In genomic region chr4:148926459-148926858, GRCm38 (mm10) we compare ENCODE assay signal across 9 mouse cellular contexts.
DNase-seq lines count a peak whose midpoint lies in the region; ATAC-seq and TF ChIP-seq lines count a peak whose summit lies in the region.
"Had no signal": no experiment of that assay in that cellular context is flagged by ENCODE, and none has a peak within 500 bp of the region (broad histone marks: within the 10 kb centered on the region; RNA-seq: fewer than 3 reads in every experiment).

No protein-coding gene starts in this region.

- no peaks in the 10 kb centered on the region; the same call in 1 of the 2 replicates for H3K36me3 ChIP-seq in heart, embryonic 12.5 days
- H3K36me3 ChIP-seq in lung, embryonic 14.5 days (ENCODE audit: insufficient read depth): no peaks in the 10 kb centered on the region
- H3K36me3 ChIP-seq in stomach, embryonic 16.5 days (ENCODE audit: control insufficient read depth, insufficient read depth, low read length): 0 out of 2 replicates have a peak, but pooled peaks cover 5% of the 10 kb centered on the region

- H3K4me1 ChIP-seq in heart, embryonic 12.5 days (replicated peaks): peaks cover 98% of the 10 kb centered on the region
- H3K4me1 ChIP-seq in lung, adult 2 months (ENCODE audit: control insufficient read depth, insufficient read depth, low read length): peaks cover 51% of the 10 kb centered on the region
- H3K4me1 ChIP-seq in lung, embryonic 14.5 days (ENCODE audit: insufficient read depth): peaks cover 25% of the 10 kb centered on the region
- peaks cover 62% of the 10 kb centered on the region for H3K4me1 ChIP-seq in stomach, embryonic 16.5 days (ENCODE audit: control insufficient read depth, insufficient read depth, low read length)

- H3K4me2 ChIP-seq in heart, embryonic 12.5 days: no peak overlapping the region
- peak overlapping the region; percentile 38 for H3K4me2 ChIP-seq in lung, embryonic 14.5 days
- H3K4me2 ChIP-seq in stomach, embryonic 16.5 days (ENCODE audit: low read depth, low read length): peak overlapping the region; percentile 17; the same call in 1 of the 2 replicates

- 44% methylated on average over 8 of the region's 8 CpGs for whole genome bisulfite sequencing in heart, embryonic 12.5 days
- WGBS in lung, adult 2 months: 34% methylated on average over 8 of the region's 8 CpGs
- 11% methylated on average over 8 of the region's 8 CpGs for WGBS in lung, embryonic 14.5 days
- 4% methylated on average over 8 of the region's 8 CpGs for WGBS in stomach, embryonic 16.5 days

- H3K9me3 ChIP-seq in heart, embryonic 12.5 days (replicated peaks): no peaks in the 10 kb centered on the region
- no peaks in the 10 kb centered on the region for H3K9me3 ChIP-seq in lung, embryonic 14.5 days (ENCODE audit: low read depth, low read length)
- no peaks in the 10 kb centered on the region for H3K9me3 ChIP-seq in stomach, embryonic 16.5 days (replicated peaks; ENCODE audit: control insufficient read depth, low read length)

- ATAC-seq in heart, embryonic 12.5 days (ENCODE audit: insufficient number of reproducible peaks, low FRiP score): no peak
- ATAC-seq in lung, embryonic 14.5 days (ENCODE audit: insufficient read depth): peak; percentile 62
- ATAC-seq in stomach, embryonic 16.5 days (ENCODE audit: insufficient read depth, low FRiP score): peak; percentile 42; the same call in 1 of the 2 replicates

- DNase-seq in heart, postnatal 10 days: no peak
- DNase-seq in lung, adult 18-20 months: peak; percentile 69 to 84
- no peak for DNase-seq in lung, adult 2 months
- DNase-seq in lung, embryonic 14.5 days: peak; percentile 61
- DNase-seq in adrenal gland, postnatal 4 days (ENCODE audit: low spot score in 2 of 2): no peak
- DNase-seq in left cerebral cortex, postnatal 4 days: no peak
- DNase-seq: right cerebral cortex, adult 18-20 months had no signal

- no peak for TF ChIP-seq POLR2A in lung, adult 2 months (IDR thresholded peaks at IDR 0.05; ENCODE audit: borderline replicate concordance, extremely low read depth, low read depth, low read length)

- H3K9ac ChIP-seq in heart, embryonic 12.5 days: peak overlapping the region; percentile 64
- H3K9ac ChIP-seq in lung, embryonic 14.5 days: no peak overlapping the region
- H3K9ac ChIP-seq in stomach, embryonic 16.5 days (ENCODE audit: low read length): peak overlapping the region; percentile 28; the same call in 1 of the 2 replicates

- peak overlapping the region; percentile 64 for H3K27ac ChIP-seq in heart, embryonic 12.5 days (ENCODE audit: poor library complexity, severe bottlenecking)
- peak overlapping the region; percentile 73 for H3K27ac ChIP-seq in lung, embryonic 14.5 days (ENCODE audit: low read depth)
- peak overlapping the region; percentile 72 for H3K27ac ChIP-seq in stomach, embryonic 16.5 days (ENCODE audit: low read length)

- TF ChIP-seq CTCF in lung, adult 2 months (IDR thresholded peaks at IDR 0.05; ENCODE audit: insufficient read depth, low read length): no peak
- no peak for TF ChIP-seq CTCF in lung, embryonic 14.5 days (IDR thresholded peaks at IDR 0.05; ENCODE audit: low read depth)

- peaks cover 7% of the 10 kb centered on the region for H3K27me3 ChIP-seq in heart, embryonic 12.5 days (replicated peaks)
- peaks cover 6% of the 10 kb centered on the region; the same call in 1 of the 2 replicates for H3K27me3 ChIP-seq in lung, embryonic 14.5 days (ENCODE audit: insufficient read depth, low read length)
- peaks cover 4% of the 10 kb centered on the region for H3K27me3 ChIP-seq in stomach, embryonic 16.5 days (ENCODE audit: control insufficient read depth, insufficient read depth, low read length)

- intact Hi-C loops in heart, postnatal 10 days (cut with DNase I): no loop called here
- intact Hi-C loops in left cerebral cortex, postnatal 4 days (cut with DNase I): no loop called here

- no peak overlapping the region for H3K4me3 ChIP-seq in heart, embryonic 12.5 days
- H3K4me3 ChIP-seq in lung, adult 2 months (replicated peaks; ENCODE audit: extremely low read depth, low read depth, low read length): no peak overlapping the region
- no peak overlapping the region for H3K4me3 ChIP-seq in lung, embryonic 14.5 days (ENCODE audit: low read depth, low read length)
- no peak overlapping the region for H3K4me3 ChIP-seq in stomach, embryonic 16.5 days (replicated peaks; ENCODE audit: low read length)

Comparison
In these comparisons a context has a peak if more than half of its experiments do, and no peak if none do; other contexts are left out.
1. DNase-seq: peak in lung, adult 18-20 months (2 of 2) and lung, embryonic 14.5 days (single experiment); none in heart, postnatal 10 days (0 of 2), lung, adult 2 months (single experiment), adrenal gland, postnatal 4 days (0 of 2) and left cerebral cortex, postnatal 4 days (single experiment).
2. Peak in every context shown above with its lines, with median percentiles within 50 percentile points of each other: H3K27ac ChIP-seq.